Mouse (Mus musculus) c-Kit-positive CD71-negative TER-119-negative erythroid progenitor cells, embryonic 14.5 days (primary cell): ENCODE results near the gene Rnf31.

ENCODE experiments used
- DNase-seq: peaks from one replicate; pipeline ENCODE4 v3.0.0-alpha.2; 2013; ENCODE audit warnings: low read depth

The Rnf31 gene

DNA sequence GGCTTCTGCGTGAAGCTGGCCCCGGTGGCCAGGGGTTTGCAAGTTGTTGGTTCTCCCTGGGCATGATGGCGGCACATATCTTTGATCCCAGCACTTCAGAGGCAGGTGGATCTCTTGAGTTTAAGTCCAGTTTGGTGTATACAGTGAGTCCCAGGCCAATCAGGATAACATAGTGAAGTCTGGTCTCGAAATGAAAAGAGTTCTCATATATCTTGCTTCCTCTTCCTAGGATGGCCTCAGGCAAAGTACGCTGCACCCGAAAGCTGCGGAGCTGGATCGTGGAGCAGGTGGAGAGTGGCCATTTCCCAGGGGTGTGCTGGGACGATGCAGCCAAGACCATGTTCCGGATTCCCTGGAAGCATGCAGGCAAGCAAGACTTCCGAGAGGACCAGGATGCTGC lies 13.3 kb downstream of the Rnf31 start:
- DNase-seq, result no peak

DNA sequence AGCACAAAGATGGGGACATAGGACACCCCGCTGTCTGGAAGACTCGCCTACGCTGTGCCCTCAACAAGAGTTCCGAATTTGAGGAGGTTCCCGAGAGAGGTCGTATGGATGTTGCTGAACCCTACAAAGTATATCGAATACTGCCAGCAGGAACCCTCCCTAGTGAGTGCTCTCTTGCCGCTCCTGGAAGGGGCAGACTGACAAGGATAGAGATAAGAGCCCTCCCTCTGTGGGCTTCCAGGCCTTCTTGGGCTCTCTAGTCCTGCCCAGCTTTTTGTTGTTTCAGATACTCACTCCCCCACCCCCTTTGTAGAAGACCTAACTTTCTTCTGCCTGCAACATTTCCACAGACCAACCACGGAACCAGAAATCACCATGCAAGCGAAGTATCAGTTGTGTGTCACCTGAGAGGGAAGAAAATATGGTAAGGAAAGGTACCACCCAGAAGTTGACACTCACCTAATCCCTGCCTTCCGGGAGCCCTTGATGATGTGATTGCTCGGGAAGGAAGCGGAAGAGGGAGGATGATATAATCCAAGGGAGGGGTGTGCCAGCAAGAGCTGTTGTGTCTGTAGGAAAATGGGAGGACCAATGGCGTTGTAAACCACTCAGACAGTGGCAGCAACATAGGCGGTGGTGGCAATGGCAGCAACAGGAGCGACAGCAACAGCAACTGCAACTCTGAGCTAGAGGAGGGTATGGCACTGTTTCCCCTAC lies 14.4 kb downstream of the Rnf31 start:
- DNase-seq, result no peak

DNA sequence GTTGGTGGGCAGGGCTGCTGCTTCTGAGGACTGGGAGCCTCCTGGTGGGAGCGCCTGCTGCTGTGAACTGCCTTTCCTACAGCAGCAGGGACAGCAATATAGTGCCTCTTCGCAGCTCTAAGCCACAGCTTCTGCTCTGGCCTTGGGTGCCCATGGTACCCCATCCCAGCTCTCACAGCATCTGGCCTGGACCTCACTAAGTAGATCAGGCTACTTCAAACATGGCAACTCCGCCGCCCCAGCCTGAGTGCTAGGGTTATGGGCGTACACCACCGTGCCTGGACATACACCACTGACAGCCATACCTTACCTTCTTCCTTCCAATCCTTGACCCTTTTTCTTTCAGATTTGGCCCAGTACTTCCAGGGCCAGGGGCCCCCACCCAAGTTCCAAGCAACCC lies 16.8 kb downstream of the Rnf31 start:
- no peak for DNase-seq

DNA sequence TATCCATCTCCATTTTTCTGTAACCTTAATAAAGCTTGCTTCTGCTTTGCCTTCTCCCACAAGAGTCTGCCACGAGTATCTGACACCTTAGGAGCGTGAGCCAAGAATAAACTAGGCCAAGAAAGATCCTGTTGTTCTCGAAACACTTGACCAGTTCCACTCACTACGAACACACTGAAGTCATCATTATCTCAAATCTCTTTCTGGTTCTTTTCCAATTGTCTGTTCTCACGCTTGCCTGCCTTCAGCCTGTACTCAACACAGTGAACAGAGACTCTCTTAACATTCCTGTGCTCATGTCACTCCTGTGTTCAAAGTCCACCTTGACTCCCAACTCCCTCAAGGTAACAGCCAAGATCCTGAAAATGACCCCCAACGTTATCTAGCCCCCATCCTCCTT lies 21.8 kb downstream of the Rnf31 start:
- DNase-seq, result no peak

DNA sequence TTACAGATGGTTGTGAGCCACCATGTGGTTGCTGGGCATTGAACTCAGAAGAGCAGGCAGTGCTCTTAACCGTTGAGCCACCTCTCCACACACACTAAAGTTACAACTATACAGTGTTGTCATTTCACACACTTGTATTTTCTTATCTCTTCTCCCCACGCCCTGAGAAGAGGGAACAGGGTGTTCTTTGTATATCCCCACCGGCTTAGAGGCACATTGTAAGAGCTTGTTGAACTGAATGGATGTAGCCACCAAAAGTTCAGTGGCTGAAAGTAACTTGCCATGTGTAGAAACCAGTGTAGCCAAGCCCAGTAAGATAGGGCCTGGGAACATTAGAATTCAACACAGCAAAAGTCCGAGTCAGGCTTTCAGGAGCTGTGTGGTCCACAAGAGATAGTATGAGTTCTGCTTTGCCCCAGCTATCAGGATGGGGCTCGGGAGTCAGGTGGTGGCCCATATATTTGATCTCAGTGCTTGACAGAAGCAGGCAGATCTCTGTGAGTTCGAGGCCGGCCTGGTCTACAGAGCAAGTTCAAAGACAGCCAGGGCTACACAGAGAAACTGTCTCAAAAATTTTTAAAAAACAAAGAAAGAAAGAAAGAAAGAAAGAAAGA lies 23.2 kb downstream of the Rnf31 start:
- peak; percentile 39 for DNase-seq

DNA sequence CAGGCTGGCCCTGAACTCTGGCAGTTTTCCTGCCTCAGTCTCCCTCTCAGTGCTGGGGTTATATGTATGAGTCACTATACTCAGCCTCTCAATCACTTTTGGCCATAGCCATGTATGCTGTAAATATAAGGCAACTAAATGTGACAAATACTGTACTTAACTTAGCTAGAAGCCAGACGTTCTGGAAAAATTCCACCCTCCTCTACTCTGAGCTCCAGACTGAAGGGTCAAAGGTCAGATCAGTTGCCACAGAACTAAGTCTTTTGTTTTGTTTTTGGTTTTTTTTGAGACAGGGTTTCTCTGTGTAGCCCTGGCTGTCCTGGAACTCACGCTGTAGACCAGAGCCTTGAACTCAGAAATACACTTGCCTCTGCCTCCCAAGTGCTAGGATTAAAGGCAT lies 24.4 kb downstream of the Rnf31 start:
- no peak for DNase-seq

DNA sequence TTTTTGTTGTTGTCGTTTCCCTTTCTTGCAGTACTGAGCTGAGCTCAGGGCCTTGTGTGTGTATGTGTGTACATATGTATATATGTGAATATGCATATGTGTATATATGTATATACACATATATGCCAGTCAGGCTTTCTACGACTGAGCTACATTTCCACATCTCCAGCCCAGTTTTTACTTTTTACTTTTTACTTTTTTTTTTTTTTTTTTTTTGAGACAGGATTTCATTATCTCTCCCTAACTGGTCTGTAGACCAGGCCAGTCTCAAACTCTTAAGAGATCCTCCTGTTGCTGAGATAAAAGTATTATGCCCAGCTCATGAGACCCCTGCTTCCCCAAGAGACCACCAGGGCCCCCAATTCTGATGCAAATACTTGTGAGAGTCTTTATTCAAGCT lies 25.3 kb downstream of the Rnf31 start:
- DNase-seq, result no peak

DNA sequence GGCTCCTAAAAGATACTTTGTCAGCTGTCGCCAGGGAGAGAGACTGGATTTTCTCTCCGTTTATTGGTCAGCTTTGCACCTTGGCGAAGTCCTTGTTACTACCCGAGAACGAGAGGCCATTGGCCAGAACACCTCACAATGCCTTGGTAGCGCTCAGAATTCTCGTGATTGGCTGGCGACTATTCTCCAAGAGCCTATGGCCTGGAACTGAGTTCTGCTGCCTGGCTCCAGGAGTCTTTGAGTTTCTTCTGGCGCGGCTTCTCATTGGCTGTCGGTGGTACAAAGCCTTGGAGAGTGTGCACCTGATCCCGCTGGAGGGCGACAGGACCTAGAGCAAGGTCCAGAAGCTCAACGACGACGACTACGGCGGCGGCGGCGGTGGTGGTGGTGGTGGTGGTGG lies 26.3 kb downstream of the Rnf31 start, which contains the start of gene Rec8:
Rec8 (plus strand) TSS at position 216 of the 400 bp plus-strand sequence.
- no peak for DNase-seq

DNA sequence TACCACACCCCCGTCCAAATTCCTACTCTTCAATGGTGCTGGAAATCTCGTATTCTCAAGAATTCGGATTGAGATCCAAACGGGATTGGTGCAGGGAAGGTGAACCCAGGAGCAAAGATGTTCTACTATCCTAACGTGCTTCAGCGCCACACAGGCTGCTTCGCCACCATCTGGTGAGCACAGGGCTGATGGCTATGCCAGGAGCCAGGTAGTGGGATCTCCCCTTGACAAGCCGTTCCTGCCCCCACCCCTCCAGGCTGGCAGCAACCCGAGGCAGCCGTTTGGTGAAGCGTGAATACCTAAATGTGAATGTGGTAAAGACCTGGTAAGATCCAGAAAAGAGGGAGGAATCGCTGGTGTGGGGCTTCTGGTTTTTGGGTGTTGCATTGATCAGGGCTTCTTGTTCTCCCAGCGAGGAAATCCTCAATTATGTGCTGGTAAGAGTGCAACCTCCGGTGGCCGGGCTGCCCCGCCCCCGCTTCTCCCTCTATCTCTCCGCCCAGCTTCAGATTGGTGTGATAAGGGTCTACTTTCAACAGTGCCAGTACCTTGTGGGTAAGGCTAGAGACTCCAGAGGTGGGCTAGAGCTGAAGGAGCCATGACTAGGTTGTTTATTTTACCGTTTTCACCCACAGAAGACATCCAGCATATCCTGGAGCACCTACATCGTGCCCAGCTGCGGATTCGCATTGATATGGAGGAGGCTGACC lies 27.1 kb downstream of the Rnf31 start:
- DNase-seq, result no peak

DNA sequence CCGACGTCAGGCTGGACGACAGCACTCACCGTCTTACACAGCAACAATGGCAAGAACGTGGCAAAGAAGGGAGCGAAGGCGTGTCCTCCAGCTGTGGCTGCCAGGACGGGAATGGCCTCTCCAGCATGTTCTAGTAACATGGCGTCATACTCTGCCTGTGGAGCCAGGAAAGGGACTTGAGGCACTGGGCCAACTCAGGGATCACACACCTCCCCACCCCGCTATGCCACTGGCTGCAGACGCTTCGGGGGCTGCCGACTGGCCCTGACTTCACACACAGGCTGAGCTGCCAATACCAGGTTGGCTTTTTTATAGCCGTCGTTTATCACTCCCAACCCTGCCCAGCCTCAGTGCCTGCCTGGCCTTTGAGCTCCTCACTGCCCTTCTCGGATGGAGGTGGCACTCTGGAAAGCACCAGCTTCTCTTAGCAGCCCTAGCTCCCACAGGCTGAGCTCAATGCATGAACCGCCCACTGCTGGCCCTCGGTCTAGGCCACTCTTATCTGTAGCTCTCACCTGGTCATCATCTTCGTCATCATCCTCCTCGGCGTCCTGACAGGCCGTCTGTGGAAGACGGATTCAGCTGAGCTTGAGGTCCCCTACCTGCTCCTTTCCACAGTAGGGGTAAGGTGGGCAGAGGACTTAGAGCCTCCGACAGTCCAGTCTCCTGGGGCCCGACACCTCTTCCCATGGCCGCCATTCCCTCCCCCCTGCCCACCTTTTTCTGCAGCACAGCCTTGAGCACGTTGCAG lies 36.7 kb downstream of the Rnf31 start:
- no peak for DNase-seq

DNA sequence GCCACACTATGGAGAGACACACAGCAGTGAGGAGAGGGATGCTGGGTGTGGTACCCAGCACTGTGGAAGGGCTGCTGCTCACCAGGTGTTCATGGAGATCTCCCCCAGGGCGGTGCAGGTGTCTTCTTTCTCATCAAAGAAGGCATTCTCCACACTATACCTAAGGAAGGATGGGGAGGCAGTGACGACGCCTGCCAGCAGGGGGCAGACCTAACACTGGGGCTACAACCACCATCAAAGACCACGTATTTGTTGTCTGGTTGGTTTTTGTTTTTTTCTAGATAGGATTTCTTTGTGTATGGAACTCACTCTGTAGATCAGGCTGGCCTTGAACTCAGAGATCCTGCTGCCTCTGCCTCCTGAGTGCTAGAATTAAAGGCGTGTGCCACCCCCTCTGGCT lies 37.8 kb downstream of the Rnf31 start:
- peak; percentile 43 for DNase-seq

DNA sequence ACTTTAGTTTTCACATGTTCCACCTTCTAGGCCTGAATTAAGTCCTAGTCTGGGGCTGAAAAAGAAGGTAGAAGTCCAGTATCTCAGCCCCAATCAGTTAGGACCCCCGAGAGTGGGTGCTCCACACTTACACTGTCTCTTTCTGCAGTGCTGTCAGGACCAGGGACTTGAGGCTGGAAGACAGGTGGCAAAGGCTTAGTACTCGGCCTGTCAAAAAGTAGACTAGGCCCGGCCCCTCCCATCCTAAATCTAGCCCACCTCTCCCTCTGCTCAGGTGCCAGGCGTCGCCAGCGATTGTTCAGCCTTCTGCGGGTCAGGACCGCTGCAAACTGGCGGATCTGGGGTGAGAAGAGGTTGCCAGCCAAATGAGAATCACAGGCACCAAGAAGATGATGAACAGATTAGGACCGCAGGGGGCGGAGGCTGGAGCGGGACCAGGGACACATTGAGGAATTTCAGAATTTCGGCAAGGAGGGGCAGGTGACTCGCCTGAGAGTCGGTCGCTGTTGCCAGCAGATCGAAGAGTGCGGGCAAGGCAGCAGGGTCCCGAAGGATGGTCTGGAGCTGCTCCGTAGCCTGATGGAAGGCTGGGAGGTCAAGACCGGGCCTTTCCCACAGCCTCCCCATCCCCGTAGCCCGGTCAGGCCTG lies 43.5 kb downstream of the Rnf31 start:
- DNase-seq, result no peak

DNA sequence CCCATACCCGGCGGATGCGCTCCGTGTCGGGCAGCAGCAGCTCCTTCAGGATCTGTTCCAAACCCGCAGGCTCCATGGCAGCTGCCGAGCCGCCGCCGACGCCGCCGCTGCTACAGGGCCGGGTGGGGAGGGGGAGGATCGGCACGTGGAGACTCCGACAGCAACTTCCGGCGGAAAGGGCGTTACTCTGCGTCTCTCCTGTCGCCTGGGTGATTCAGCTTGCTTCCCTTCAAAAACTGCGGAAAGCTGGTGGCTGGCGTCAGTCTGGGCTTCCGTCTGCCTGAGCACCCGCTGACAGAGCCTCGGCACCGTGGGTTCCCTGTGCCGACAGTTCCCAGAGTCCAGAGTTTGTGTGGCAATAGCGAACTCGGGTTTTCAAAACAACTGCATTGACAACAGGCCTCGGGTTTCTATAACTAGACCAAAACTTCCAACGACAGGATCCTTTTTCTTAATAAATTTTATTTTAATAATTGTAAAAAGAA lies 44.1 kb downstream of the Rnf31 start, which contains the start of gene Ipo4:
Ipo4 (minus strand) TSS at position 435 of the 485 bp plus-strand sequence.
- DNase-seq, result peak; percentile 88

DNA sequence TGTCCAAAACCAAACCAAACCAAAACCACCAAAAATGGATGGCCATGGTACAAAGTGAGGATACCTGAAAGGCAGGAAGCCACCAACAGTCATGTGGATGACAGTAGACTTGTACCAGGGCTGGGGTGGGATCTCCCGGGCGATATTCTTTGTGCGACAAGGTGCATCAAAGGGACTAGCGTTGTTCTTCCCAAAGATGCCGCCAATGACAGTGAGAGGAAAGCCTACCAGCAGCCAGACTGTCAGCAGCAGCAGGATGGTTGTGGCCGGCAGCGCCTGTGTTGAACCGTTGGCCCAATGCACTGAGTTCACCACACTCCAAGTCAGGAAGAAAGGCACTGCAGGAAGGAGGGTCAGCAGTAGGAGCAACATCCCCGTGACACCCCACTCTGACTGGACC lies 46.3 kb downstream of the Rnf31 start, which contains the start of gene Gm49378:
Gm49378 (minus strand) TSS at position 101 of the 400 bp plus-strand sequence.
- DNase-seq, result no peak

DNA sequence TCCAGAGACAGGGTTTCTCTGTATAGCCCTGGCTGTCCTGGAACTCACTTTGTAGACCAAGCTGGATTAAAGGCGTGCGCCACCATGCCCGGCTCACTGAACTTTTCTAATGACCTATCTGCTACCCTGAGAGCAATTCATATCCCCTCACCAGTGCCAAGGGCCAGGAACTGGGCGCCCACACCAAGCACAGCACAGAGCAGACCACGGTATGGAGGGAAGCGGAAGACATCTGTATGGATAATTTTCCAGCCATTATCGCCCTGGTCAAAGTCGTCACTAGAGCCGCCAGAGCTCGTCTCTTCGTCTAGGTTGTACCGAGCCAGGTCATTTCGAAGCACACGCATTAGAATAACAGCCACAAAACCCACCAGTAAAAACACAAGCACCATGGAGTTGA lies 49.3 kb downstream of the Rnf31 start:
- DNase-seq, result no peak

DNA sequence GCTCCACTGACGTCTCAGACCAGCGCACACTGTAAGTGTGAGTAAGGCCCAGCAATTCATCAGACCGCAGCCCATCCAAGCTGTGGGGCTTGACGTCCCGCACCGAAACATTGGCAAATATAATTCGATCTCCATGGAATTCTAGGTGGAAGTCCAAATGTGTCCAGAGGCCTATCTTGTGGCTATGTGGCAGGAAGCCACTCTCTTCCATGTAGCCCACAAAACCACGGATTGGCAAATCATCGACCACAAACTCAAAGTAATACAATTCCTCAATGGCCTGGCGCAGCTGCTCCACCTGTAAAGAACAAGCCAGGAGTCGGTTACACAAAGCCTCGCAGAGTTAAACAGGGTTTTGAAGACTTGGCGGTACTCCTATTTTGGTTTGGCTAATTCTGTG lies 49.8 kb downstream of the Rnf31 start:
- DNase-seq, result no peak

DNA sequence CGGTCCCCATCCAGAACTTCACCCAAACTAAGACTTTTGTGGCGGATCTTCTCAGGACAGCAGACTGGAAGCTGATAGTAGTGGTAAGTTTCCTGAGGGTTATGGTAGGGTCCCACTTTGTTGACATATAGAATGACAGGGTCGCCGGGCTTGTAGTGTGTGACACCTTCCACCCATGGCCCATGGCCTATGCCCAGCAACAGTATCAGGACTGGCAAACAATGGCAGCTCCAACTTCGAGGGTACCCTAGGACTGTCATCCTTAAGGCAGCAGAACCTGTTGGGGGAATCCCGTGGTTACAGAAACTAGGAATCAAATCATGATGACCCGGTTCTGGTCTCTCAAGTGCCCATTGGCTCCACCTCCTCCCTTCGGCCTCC lies 51.2 kb downstream of the Rnf31 start:
- DNase-seq, result no peak

DNA sequence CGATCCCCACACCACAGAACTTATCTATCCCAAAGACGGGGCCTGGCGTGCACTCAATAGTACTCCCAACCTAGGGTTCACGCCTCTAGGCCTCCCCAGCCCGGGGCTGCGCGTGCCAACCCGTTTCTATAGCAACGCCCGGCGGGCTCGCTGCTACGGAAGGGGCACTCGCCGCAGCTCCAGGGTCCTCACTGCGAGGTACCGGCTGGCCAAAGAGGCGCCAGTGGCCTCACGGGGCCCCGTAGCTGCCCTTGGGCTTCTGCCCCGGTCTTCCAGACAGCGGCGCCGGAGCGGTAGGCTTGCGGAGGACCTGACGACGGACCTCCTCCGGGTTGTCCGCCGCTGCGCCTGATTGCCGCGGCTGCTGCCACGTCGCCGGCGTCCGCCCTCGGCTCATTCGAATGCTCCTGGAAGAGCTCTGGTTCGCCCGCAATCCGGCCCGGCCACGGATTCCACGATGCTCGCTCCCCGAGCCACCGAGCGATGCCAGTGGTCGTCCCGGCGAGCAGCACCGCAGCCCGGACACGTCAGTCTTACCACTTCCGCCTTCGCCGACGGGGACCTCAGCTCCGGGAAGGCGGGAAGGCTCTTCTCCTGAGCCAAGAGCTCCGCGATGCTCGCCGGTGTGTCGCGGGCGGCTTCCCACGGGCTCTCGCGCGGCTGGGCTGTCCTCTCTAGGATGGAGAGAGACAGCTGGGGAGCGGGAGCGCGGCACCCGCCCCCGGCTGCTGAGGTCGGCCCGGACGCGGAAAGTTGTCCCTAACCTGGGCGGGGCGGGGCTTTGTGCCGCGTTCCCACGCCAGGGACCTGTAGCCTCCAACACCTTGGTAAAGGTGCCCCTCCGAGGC lies 51.8 kb downstream of the Rnf31 start, which contains the start of gene Tm9sf1:
Tm9sf1 (minus strand) TSS at position 747 of the 848 bp plus-strand sequence.
- DNase-seq, result peak; percentile 62

DNA sequence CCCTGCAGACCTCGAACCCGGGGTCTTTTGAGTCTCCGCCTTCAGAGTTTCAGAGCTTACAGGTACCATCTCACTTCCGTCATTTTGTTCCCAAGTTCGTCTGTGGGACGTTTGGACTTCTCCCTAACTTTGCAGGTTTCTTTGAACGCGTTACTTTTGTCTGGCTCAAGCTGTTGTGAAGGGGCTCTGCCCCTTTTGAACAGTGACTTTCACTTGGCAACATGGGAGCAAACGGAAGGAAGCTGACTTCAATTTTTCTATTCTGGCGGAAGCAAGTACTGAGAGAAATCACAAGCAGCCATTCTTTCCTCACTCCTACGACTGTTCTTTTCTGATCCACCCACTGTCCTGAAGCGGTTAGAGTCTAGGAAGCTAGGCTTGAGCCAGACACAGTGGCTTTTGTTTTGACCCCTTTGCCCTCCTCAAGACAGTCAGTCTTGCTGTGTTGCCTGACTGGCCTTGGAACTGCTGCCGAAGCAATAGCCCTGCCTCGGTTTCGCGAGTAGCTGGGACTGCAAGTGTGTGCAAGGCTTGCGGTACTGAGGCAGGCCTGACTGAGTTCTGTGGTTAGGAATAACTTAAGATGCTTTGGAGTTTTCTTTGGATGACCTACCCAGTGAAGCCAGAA lies 52.9 kb downstream of the Rnf31 start:
- DNase-seq, result no peak

DNA sequence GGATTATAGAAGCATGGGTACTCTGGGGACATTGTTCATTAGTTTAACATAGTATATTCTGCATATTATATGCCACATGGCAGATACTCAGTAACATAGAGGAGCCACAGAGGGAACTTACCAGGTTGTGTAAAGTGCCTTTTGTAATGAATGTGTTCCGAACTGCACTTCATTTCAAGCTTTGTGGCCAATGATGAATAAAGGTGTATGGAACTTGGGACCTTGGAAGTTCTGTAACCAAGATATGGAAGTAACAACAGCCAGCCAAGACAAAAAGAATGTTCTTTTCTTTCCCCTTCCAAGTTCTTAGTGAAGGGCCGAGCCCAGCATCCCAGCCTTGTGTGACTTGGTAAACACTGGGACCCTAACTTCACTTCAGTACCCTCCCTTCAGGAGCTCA lies 58.4 kb downstream of the Rnf31 start, which contains the start of gene Tssk4:
Tssk4 (plus strand) TSS at position 301 of the 400 bp plus-strand sequence.
- DNase-seq, result no peak
